Mouse (Mus musculus) ES-CJ7 (cell line): Measurements from ENCODE around the gene Flot2.
A peak's percentile ranks its signal among the peaks of the same experiment; 100 is the strongest.

Experiments
- DNase-seq: peaks from one replicate; pipeline ENCODE4 v3.0.0; 2011; ENCODE audit warnings: low read depth, low spot score

The Flot2 gene

DNA sequence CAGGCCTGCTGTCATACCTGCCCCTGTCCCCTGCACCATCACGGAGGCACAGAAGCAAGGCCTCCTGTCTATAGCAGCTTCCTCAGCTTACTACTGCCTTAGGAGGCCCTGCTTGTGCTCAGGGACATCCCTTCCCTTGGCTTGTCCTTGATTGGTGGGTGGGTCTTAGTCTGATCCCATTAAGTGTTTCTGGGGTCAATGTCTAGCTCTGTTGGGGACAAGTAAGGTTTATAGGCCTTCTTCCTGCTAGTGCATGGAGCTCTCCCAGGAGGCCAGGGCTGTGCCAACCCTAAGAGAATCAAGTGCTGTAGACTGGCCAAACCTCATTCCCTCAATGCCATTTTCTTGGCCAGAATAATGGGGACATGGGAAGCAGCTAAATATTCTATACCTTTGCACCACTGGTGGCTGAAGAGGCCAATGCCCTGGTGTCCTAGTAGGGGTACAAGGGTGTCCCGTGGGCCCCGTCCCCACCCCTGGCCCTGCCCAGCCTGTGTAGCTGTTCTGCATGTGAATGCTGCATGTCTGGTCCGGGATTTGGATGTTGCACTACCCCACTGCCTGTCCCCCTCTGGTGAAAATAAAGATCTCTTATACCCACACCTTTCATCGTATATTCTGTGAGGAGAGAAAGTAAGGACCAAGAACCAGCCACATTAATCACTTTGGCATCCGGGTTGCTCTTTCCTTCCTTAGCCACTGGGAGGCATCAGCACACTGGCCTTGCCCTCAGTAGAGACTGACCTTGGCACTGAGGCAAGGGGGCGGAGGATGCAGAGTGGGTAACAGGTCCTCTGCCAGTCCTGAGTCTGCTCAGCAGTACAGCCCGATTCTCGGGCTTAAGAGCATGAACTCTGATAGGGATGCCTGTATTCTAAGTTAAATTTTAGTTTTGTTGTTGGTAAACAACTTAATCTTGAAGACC is 22.4 kb downstream of the Flot2 start:
- peak; percentile 62 for DNase-seq

DNA sequence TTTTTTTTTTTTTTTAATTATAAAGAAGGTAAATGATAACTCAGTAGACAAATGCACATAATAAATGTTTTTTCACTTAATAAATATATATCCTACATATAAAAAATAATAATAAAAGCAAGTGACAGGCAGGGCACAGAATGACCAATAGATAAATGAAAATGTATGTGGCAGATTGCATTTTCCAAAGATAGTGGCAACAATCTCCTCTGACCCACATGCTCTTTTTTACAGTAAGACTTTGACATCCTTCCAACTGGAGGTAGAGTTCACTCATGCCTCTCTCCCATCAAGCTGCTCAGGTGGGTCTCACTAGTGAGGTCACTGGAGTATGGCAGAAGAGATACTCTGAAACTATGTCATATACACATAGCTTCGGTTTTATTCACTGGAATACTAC is 24.8 kb downstream of the Flot2 start:
- no peak for DNase-seq

DNA sequence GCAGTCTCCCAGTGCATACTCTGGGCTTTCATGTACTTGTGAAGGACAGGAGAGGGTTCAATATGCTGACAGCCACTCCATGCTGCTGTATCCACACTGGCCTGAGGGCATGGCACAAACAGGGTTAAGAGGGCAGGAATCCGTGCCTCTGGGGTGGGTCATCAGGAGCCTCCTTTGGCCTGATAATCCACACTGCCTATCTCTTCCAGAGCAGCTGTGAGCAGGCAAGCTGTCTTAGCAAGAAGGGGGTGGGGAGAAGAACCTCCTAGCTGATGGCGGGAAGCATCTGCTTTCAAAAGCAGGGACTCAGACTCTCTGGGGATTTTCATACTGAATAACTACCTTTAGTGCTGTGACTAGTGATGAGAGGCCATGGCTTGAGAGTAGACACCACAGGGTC is 28.2 kb downstream of the Flot2 start:
- DNase-seq, result no peak

DNA sequence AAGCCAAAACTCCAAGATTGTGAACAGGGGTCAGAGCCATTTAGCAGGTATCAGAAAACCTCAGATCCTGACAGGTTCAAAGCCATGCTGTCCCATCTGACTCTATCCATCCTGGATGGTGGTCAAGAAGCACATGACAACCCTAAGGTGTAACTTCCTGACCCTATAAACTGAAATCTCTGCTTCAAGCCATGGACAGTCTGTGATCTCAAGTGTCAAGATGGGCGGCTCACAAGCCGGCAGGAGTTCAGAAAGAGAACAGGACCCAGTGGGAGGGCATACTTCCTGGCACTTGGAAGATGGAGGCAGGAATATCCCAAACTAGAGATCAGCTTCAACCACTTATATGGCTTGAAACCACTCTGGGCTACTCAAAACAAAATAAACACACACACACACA is 28.9 kb downstream of the Flot2 start:
- DNase-seq, result no peak

DNA sequence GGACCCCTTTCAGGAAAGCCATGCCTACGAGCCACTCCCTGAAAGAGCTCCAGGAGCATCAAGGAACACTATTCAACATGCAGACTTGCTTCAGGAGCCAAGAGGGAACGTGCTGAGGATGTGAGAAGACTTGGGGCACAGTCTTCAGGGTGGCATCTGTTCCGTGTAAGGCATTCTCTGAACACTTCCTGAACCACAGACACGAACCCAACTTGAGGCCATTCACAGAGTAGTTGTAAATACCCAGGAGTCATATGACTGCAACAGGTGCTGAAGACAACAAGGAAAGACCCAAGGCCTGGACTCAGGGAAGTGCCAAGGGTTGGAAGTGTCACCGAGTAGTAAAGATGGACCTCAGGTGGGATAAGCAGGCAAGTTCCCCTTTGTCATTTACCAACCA is 29.8 kb downstream of the Flot2 start:
- DNase-seq, result no peak

DNA sequence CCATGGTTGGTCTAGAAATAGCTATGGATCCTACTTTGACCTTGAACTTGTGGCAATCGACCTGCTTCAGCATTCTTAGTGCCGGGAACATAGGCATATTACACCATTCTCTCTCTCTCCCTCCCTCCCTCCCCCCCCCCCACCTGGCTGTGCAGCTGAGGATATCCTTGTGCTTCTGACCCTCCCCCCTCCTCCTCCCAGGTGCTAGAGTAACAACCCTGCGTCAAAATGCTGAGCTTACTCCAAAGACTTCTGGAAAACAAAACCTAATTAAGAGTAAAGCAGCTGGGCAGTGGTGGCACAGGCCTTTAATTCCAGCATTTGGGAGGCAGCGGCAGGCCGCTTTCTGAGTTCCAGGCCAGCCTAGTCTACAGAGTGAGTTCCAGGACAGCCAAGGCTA is 31.4 kb downstream of the Flot2 start:
- no peak for DNase-seq

DNA sequence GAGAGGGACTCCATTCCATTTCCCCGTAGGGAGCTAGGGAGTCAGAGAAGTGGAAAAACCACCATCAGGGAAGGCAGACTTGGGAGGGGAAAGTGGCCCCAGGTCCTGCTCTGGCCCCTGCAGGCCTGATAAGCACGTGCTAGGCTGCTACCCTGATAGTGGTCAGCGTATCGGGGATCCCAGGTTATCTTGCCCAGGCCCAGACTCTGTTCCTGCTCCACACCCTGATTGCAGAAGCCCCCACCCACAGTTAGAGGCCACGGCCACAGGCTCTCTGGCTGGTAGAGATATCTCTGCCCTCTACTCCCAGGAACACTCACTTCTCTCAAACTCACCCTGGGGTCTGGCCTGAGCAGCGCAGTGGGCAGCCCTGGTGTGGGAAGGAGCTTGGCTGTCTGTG is 31.9 kb downstream of the Flot2 start:
- DNase-seq, result no peak

DNA sequence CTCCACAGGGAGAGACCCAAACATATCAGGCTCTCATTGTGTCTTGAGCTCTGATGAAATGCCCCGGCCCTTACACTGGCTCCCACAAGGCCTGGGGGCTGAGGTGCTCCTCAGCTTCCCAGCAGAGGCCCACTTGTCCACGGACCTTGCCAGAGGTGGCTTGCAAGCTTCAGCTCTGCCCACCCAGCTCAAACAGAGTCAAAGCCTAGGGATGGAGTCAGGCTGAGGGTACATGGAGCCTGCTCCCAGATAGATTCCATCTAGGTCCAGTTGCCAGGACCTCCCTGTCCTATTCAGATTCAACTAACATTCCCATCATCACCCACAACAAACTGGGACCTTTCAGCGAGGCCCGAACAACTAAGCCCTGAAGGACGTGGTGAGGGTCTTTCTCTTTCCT is 34.2 kb downstream of the Flot2 start:
- no peak for DNase-seq

DNA sequence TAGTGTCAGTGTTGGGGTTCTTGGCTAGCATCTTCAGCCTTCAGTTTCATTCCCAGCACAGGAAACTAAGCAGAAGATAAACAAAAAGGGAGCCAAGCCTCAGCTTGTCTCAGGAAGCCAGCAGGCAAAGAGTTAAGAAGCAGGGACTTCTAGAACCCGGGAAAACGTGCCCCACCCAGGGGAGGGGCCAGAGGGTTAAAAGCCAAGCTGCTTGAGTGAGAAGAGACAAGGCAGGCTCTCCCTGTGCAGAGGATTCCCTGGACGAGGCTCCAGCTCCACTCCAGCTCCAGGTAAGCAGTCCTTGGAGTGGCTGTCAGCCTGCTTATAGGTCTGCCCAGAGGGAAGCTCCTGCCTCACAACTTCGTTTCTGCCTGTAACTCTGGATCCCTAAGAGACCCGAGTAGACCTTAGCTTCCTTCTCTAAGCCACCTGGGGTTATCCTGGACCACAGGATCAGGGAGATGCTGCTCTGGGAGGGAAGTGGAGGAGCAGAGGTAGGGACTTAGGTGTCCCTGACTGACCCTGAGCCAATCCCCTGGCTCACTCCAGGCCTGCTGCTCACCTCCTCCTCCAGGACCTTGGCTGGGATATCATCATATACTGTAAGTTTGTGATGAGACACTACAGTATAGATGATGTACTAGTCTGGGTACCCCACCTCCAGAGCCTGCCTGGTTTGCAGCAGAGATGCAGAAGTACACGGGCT is 34.8 kb downstream of the Flot2 start:
- peak; percentile 60 for DNase-seq

DNA sequence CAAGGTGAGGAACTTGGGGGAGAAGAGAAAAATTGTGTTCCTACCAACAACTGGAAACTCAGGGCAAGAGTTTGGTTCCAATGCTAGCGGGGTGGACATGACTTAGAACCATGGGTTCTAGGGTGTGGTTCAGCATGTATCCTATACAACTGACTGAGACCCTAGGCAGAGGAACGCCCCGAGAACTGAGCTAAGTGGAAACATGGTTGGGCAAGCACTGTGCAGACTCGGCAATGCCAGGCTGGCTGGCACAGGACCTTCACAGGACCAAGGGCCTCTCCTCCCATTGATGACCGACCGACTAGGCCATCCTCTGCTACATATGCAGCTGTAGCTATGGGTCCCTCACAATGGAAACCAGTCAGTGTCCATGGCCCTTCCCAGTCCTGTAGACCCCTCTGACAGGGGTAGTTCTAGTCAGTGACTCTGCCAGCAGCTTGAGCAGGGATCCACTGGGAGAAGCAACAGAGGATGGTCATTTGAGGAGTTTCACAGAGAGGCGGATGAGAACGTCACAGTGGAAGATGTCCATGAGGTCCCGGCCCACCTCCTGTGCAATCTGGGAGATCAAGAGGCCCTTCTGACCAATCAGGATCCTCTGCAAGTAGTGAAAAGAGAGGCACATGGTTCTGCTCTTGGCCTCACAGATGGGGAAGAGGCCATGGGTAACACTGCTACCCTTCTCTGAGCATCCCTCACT is 36.0 kb downstream of the Flot2 start:
- DNase-seq, result no peak

DNA sequence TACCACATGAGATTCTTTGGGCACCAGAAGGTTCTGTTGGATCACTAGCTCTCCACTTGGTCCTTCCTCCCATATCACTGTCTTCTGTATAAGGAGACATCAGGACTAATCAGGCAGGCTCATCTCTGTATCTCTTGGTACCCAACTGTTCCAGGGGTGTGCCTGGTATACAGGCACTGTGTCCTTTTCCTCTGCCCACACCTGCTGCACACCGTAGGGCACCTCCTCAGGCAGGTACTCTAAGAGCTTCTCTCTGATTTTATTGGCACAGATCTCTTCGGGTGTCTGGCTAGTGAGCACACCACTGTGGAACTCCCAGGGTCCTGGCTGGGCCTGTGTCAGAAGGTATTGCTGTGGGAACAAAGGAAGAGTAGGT is 36.5 kb downstream of the Flot2 start:
- DNase-seq, result no peak

DNA sequence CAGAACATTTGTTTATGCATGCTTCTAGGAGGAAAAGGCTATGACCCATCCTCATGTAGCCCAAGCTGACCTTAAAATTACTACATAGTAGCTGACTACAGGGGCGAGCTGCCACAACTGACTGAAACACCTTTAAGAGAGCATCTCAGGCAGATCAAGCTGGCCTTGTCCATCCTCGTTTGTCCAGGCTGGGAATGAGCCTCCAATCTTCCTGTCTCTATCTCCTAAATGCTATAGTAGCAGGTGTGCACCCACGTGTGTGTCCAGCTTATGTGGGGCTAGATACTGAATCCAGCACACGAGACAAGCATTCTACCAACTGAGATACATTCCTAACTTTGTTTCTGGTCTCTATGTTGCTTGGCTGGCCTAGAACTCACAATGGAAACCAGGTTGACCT is 36.9 kb downstream of the Flot2 start:
- no peak for DNase-seq

DNA sequence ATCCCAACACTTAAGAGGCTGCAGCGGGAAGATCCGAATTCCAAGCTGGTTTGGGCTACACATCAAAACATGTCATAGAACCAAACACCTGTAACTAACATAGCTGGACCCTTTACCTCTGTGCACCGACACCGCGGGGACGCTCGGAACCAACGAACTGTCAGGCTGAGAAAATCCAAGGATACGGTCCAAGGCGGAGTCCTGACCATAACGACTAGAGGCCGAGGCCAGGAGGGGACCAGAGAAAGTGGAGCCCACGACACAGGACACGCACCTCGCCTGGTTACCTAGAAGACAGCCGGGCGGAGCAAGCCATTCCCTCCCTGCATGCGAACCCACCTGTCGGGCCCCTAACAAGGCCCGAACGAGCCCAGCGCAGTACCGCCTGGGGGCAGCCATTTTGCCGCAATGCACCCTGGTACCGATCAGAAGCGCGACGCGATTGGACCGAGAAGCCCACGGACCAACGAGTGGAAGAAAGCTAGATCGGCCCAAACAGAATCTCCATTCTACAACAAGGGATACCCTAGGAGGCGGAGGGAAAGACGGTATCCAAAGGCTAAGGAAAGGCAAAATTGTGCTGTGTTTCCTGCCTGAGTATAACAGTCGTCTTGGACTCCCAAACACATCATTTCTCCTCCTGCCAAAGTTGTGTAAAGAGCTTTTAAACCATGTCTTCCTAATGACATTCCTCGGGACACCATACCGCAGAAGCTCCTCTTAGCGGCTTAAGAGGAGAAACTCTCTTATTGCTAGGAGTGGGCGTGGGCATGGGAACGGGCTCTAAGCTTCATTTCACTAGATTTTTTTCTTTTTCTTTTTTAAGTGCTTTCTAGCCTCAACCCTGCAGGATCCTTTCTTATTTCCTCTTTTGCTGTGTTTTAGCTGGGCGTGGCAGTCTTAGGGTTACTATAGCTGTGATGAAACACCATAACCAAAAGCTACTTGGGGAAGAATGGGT is 42.5 kb downstream of the Flot2 start, which contains the start of gene Eral1:
TSS of gene Eral1 (minus strand) at position 423 of the 961 bp plus-strand sequence.
- peak; percentile 91 for DNase-seq

DNA sequence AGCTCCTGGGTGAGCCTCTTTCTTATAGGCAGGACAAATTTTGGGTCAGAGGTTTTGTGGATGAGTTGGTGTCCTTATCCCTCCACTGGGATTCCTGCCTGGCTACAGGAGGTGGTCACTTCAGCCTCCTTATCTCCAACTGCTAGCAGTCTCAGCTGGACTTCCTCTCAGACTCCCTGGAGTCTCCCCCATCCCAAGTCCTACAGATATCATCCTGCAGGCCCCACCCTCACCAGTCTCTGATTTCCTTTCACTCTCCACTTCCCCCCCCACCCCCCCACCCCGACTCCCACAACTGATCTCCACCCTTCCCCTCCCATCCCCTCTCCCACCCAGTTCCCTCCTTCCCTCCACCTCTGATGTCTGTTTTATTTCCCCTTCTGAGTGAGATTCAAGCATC is 45.9 kb downstream of the Flot2 start:
- DNase-seq, result no peak

DNA sequence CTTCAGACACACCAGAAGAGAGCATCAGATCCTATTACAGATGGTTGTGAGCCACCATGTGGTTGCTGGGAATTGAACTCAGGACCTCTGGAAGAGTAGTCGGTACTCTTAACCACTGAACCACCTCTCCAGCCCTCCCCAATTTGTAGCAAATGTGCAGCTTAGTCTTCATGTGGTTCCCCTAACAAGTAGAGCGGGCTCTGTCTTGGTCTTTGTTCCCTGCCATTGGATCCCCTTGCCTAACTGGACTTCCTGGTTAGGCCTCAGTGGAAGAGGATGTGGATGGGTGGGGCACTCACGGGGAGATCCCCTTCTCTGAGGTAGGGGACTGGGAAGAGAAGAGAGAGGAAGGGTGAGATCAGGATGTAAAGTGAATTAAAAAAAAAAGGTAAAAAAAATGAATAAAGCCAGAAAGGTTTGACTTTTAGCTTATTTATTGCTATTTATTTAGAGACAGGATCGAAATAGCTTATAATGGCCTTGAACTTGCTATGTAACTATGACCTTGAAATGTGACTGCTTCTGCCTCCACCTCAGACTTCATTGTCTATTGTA is 49.3 kb downstream of the Flot2 start:
- peak; percentile 53 for DNase-seq

DNA sequence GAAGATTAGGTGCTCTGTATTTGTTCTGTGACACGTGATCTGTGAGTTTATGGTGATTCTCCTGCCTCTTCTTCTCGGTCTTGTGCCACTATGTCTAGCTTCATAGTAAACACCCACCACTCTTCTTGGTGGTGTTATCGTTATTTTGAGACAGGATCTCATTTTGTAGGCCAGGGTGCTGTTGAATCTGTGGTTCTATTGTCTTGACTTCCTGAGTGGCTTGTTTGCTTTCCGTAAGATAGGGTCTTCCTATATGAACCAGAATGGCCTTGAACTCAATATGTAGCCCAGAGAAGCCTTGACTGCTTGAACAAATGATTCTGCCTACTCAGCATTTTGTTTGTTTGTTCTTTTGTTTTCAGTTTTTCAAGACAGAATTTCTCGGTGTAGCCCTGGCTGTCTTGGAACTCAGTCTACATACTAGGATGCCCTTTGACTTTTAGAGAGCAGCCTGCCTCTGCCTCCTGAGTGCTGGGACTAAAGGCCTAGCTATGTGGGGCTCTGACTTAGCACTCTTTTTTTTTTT is 50.1 kb downstream of the Flot2 start:
- no peak for DNase-seq

DNA sequence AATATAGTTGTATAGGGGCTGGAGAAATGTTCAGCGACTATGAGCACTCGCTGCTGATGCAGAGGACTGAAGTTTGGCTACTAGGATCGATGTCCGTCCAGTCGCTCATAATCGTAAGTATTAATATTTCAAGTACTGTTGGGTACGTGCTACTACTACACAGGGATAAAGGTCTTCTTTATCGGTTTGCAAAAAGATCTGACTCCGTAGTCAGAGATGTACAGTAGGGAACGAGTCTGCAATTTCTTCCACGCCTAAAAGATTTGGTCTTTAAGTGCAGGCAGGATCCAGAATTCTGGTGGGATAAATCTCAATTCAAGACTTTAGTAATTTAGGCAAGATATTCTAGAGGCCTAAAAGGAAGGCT is 56.4 kb downstream of the Flot2 start:
- DNase-seq, result no peak

DNA sequence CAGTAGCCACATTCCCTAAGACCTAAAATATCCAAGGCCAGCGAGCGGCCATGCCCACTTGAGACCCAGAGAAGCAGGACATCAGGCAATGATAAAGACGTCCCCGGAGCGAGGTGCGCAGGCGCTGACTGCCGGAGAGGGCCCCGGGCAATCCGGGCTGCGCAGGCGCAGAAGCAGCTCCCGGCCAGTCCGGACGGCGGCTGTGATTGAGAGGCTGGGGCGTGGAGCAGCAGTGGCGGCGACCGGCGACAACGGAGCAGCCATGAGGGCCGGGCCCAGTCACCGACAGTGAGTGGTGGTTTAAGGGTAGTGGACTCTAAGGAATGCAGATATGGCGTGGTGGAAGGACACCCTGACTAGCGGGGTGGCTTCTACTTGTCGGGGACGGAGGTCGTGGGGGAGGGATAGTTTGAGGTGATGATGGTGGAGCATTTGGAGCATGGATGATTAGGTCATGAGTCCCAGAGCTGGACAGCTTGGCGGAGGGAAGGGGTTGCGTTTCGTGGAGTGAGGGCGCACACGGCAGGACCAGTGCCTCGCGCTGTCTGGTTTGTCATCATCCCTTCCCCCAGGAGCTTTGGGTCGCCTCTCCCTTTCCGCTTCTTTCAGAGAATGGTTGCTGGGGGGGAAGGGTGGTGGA is 56.9 kb downstream of the Flot2 start, which contains the start of gene Fam222b:
TSS of gene Fam222b (plus strand) at position 157 of the 640 bp plus-strand sequence.
- DNase-seq, result peak; percentile 91

DNA sequence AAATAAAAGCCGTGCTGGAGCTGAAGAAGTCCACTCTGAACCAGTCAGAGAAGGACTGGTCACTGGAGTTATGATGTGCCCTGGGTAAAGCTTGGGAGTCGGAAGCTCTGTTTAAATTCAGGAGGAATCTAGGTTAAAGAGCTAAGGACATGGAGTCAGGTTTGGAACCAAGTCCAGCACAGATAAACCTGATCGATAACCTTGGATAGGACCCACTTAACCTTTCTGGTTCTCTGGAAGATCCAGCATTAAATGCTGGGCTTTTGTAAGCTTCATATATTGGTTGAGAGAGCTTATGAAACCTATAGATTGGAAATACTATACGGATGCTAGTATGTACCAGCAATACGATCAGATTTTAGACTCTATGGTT is 57.4 kb downstream of the Flot2 start:
- no peak for DNase-seq

DNA sequence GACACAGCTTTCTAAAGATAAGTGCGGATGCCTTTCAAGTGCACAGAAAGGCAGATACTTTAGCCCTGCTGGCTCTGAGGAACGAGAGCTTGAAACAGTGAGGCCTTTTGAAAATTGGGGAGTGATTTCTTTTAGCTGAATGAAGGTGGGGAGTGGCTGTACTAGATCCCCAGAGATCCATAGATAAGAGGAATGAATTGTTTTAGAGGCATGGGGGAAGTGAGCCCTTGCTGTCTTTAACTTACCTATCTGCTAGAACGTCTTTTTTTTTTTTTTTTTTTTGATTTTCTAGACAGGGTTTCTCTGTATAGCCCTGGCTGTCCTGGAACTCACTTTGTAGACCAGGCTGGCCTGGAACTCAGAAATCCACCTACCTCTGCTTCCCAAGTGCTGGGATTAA is 59.3 kb downstream of the Flot2 start:
- no peak for DNase-seq
